Mouse (Mus musculus) E14TG2a.4 (cell line): Measurements from ENCODE around the gene Trpm7.

Source experiments
- CTCF ChIP-seq: conservative IDR thresholded peaks from 2 replicates; pipeline ENCODE4 v1.5.1; 2014; ENCODE audit warnings: low read length
- NANOG ChIP-seq: IDR thresholded peaks from 2 replicates; pipeline ENCODE4 v1.6.1; 2014; ENCODE audit warnings: borderline replicate concordance, low read length, mixed read lengths
- POU5F1 ChIP-seq: IDR thresholded peaks from 2 replicates; pipeline ENCODE4 v1.6.1; 2014; ENCODE audit warnings: low read length, borderline replicate concordance

DNA sequence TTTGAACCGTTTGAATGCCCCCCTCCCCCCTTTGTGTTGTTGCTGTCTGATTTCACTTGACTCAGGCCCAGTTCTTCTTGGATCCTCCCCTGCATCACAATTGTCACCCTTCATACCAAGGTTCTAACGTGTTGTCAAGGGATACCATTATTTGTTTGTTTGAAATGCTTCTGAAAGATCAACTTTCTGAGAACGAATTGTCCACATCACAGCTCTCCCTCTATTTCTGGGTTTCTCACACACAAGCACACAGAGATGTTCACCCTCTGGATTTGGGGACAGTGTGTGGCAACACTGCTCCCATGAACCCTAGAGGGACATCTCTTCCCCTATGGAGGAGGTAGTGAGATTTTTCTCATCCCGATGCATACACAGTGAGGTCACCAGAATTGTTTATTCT, 92.7 kb downstream of the Trpm7 start, which contains the start of gene Usp50:
- TF ChIP-seq CTCF (no peak), NANOG (no peak), POU5F1 (no peak)
